18 mouse cellular contexts compared by ENCODE assay signal in genomic region chr11:54929744-54930143, GRCm38 (mm10). TPM values are rescaled to one million over a fixed set of nuclear protein-coding genes. Genes with fewer than 3 reads are reported as not detected.
DNase-seq lines count a peak whose midpoint lies in the region; ATAC-seq and TF ChIP-seq lines count a peak whose summit lies in the region.
"Had no signal": no experiment of that assay in that cellular context is flagged by ENCODE, and none has a peak within 500 bp of the region (broad histone marks: within the 10 kb centered on the region; RNA-seq: fewer than 3 reads in every experiment).

No protein-coding gene starts in this region.

- no peak overlapping the region for H3K4me3 ChIP-seq in intestine, postnatal 0 days (ENCODE audit: low read depth, low read length)
- H3K4me3 ChIP-seq in intestine, embryonic 16.5 days (ENCODE audit: low read length) = no peak overlapping the region
- H3K4me3 ChIP-seq in lung, embryonic 16.5 days (ENCODE audit: low read length) = no peak overlapping the region
- H3K4me3 ChIP-seq in stomach, embryonic 15.5 days (replicated peaks) = no peak overlapping the region
- H3K4me3 ChIP-seq in stomach, postnatal 0 days (ENCODE audit: low read depth, low read length) = no peak overlapping the region
- H3K4me3 ChIP-seq: embryonic facial prominence, embryonic 13.5 days; embryonic facial prominence, embryonic 15.5 days; erythroblast, embryonic 14.5 days; forebrain, embryonic 10.5 days; forebrain, embryonic 12.5 days had no signal

- H3K27me3 ChIP-seq in intestine, postnatal 0 days (replicated peaks; ENCODE audit: control insufficient read depth, insufficient read depth, low read length) = no peaks in the 10 kb centered on the region
- H3K27me3 ChIP-seq in intestine, embryonic 16.5 days (replicated peaks; ENCODE audit: control insufficient read depth, insufficient read depth, low read length) = no peaks in the 10 kb centered on the region
- no peaks in the 10 kb centered on the region for H3K27me3 ChIP-seq in lung, embryonic 16.5 days (ENCODE audit: control insufficient read depth, insufficient read depth, low read depth, low read length)
- no peaks in the 10 kb centered on the region for H3K27me3 ChIP-seq in stomach, embryonic 15.5 days (replicated peaks)
- H3K27me3 ChIP-seq in stomach, postnatal 0 days (ENCODE audit: control insufficient read depth, insufficient read depth, low read length) = no peaks in the 10 kb centered on the region
- H3K27me3 ChIP-seq: CH12.LX; embryonic facial prominence, embryonic 13.5 days; embryonic facial prominence, embryonic 15.5 days; forebrain, embryonic 12.5 days; Patski had no signal

- peaks cover 90% of the 10 kb centered on the region for H3K36me3 ChIP-seq in intestine, postnatal 0 days (ENCODE audit: control insufficient read depth, insufficient read depth)
- peaks cover 36% of the 10 kb centered on the region for H3K36me3 ChIP-seq in intestine, embryonic 16.5 days (ENCODE audit: control insufficient read depth, insufficient read depth, low read length)
- H3K36me3 ChIP-seq in lung, embryonic 16.5 days (ENCODE audit: control insufficient read depth, insufficient read depth, low read length) = peaks cover 25% of the 10 kb centered on the region
- H3K36me3 ChIP-seq in stomach, embryonic 15.5 days = peaks cover 45% of the 10 kb centered on the region
- H3K36me3 ChIP-seq in stomach, postnatal 0 days (ENCODE audit: control insufficient read depth, insufficient read depth, low read length) = peaks cover 28% of the 10 kb centered on the region

- no peak for ATAC-seq in intestine, postnatal 0 days
- ATAC-seq in intestine, embryonic 16.5 days = no peak
- ATAC-seq in lung, embryonic 16.5 days (ENCODE audit: low read depth) = peak; percentile 18; the same call in 1 of the 2 replicates
- ATAC-seq in stomach, embryonic 15.5 days (ENCODE audit: insufficient read depth, low FRiP score, low read depth) = no peak
- no peak for ATAC-seq in stomach, postnatal 0 days (ENCODE audit: low FRiP score, low TSS enrichment)
- ATAC-seq: CD4-positive, CD25-positive, alpha-beta regulatory T cell, adult 4 months; forebrain, embryonic 14.5 days; forebrain, embryonic 16.5 days; Patski had no signal

- H3K9ac ChIP-seq in intestine, postnatal 0 days (ENCODE audit: low read depth, low read length) = 0 out of 2 replicates have a peak overlapping the region, but pooled peaks have one; percentile 2
- H3K9ac ChIP-seq in intestine, embryonic 16.5 days (ENCODE audit: low read depth, low read length) = no peak overlapping the region
- no peak overlapping the region for H3K9ac ChIP-seq in lung, embryonic 16.5 days (ENCODE audit: low read length)
- peak overlapping the region; percentile 6; the same call in 1 of the 2 replicates for H3K9ac ChIP-seq in stomach, embryonic 15.5 days
- no peak overlapping the region for H3K9ac ChIP-seq in stomach, postnatal 0 days (ENCODE audit: low read length)
- H3K9ac ChIP-seq: embryonic facial prominence, embryonic 13.5 days; embryonic facial prominence, embryonic 15.5 days; forebrain, embryonic 12.5 days had no signal

- no peak for TF ChIP-seq EP300 in stomach, postnatal 0 days (optimal IDR thresholded peaks at IDR 0.05)

- H3K4me1 ChIP-seq in intestine, postnatal 0 days (replicated peaks; ENCODE audit: control insufficient read depth, insufficient read depth, low read length) = no peaks in the 10 kb centered on the region
- H3K4me1 ChIP-seq in intestine, embryonic 16.5 days (ENCODE audit: control insufficient read depth, insufficient read depth, low read length) = no peaks in the 10 kb centered on the region
- no peaks in the 10 kb centered on the region for H3K4me1 ChIP-seq in lung, embryonic 16.5 days (replicated peaks; ENCODE audit: control insufficient read depth, insufficient read depth, low read length)
- H3K4me1 ChIP-seq in stomach, embryonic 15.5 days = no peaks in the 10 kb centered on the region
- H3K4me1 ChIP-seq in stomach, postnatal 0 days (replicated peaks; ENCODE audit: control insufficient read depth, insufficient read depth) = no peaks in the 10 kb centered on the region
- H3K4me1 ChIP-seq: embryonic facial prominence, embryonic 13.5 days; embryonic facial prominence, embryonic 15.5 days; forebrain, embryonic 10.5 days; forebrain, embryonic 12.5 days had no signal

- WGBS in intestine, postnatal 0 days = 87% methylated on average over 8 of the region's 8 CpGs
- WGBS in intestine, embryonic 16.5 days = 89% methylated on average over 8 of the region's 8 CpGs
- 77% methylated on average over 8 of the region's 8 CpGs for WGBS in lung, embryonic 16.5 days
- 89% methylated on average over 8 of the region's 8 CpGs for WGBS in stomach, embryonic 15.5 days
- WGBS in stomach, postnatal 0 days = 88% methylated on average over 8 of the region's 8 CpGs

- no peak for TF ChIP-seq CTCF in intestine, postnatal 0 days (IDR thresholded peaks at IDR 0.05; ENCODE audit: low read depth)
- no peak for TF ChIP-seq CTCF in stomach, postnatal 0 days (IDR thresholded peaks at IDR 0.05; ENCODE audit: low read depth)

- H3K9me3 ChIP-seq in intestine, postnatal 0 days (ENCODE audit: control insufficient read depth) = no peaks in the 10 kb centered on the region
- no peaks in the 10 kb centered on the region for H3K9me3 ChIP-seq in intestine, embryonic 16.5 days (ENCODE audit: control insufficient read depth, low read length)
- H3K9me3 ChIP-seq in lung, embryonic 16.5 days (ENCODE audit: control insufficient read depth, low read length) = no peaks in the 10 kb centered on the region
- H3K9me3 ChIP-seq in stomach, embryonic 15.5 days = no peaks in the 10 kb centered on the region
- no peaks in the 10 kb centered on the region for H3K9me3 ChIP-seq in stomach, postnatal 0 days (ENCODE audit: control insufficient read depth, low read length)
- H3K9me3 ChIP-seq: embryonic facial prominence, embryonic 13.5 days; embryonic facial prominence, embryonic 15.5 days; forebrain, embryonic 10.5 days; forebrain, embryonic 12.5 days; G1E had no signal

- no peak overlapping the region for H3K4me2 ChIP-seq in intestine, postnatal 0 days (replicated peaks; ENCODE audit: low read depth)
- no peak overlapping the region for H3K4me2 ChIP-seq in intestine, embryonic 16.5 days (ENCODE audit: low read depth, low read length)
- H3K4me2 ChIP-seq in lung, embryonic 16.5 days (ENCODE audit: low read depth, low read length) = no peak overlapping the region
- no peak overlapping the region for H3K4me2 ChIP-seq in stomach, embryonic 15.5 days
- no peak overlapping the region for H3K4me2 ChIP-seq in stomach, postnatal 0 days (replicated peaks; ENCODE audit: low read depth)
- H3K4me2 ChIP-seq: embryonic facial prominence, embryonic 13.5 days; embryonic facial prominence, embryonic 15.5 days; forebrain, embryonic 12.5 days had no signal

- H3K27ac ChIP-seq in intestine, postnatal 0 days (ENCODE audit: low read depth, low read length) = peak overlapping the region; percentile 41
- H3K27ac ChIP-seq in intestine, embryonic 16.5 days (ENCODE audit: low read length) = no peak overlapping the region
- no peak overlapping the region for H3K27ac ChIP-seq in lung, embryonic 16.5 days (ENCODE audit: low read length)
- no peak overlapping the region for H3K27ac ChIP-seq in stomach, embryonic 15.5 days
- no peak overlapping the region for H3K27ac ChIP-seq in stomach, postnatal 0 days (replicated peaks)
- H3K27ac ChIP-seq: embryonic facial prominence, embryonic 13.5 days; embryonic facial prominence, embryonic 15.5 days; forebrain, embryonic 10.5 days; forebrain, embryonic 12.5 days had no signal

- DNase-seq in lung, postnatal 10 days = no peak
- DNase-seq in stomach, postnatal 0 days (ENCODE audit: low spot score) = no peak
- DNase-seq: adrenal gland, adult 2 months had no signal

RNA-seq across cellular contexts. Expression of gene Gpx3, which starts 27.5 kb away (rescaled TPM):
- 6,664 and 6,785 TPM in 2 replicates for polyA plus RNA-seq in intestine, postnatal 0 days (2015; fragmentation: Nextera tagmentation; extraction: Ambion mirVana)
- polyA plus RNA-seq in intestine, embryonic 16.5 days (2015; fragmentation: Nextera tagmentation; extraction: Ambion mirVana) = 511 and 784 TPM in 2 replicates
- 181 and 202 TPM in 2 replicates for polyA plus RNA-seq in lung, embryonic 16.5 days (2015; fragmentation: Nextera tagmentation; extraction: Ambion mirVana)
- 164 and 171 TPM in 2 replicates for polyA plus RNA-seq in stomach, embryonic 15.5 days (2015; fragmentation: Nextera tagmentation; extraction: Ambion mirVana)
- 185 and 206 TPM in 2 replicates for polyA plus RNA-seq in stomach, postnatal 0 days (2015; fragmentation: Nextera tagmentation; extraction: Ambion mirVana)
- polyA plus RNA-seq: G1E had no signal

RNA-seq across cellular contexts. Expression of gene Tnip1, which starts 33.0 kb away (rescaled TPM):
- polyA plus RNA-seq in intestine, postnatal 0 days (2015; fragmentation: Nextera tagmentation; extraction: Ambion mirVana) = 29.9 and 30.3 TPM in 2 replicates
- 27.2 and 28.1 TPM in 2 replicates for polyA plus RNA-seq in intestine, embryonic 16.5 days (2015; fragmentation: Nextera tagmentation; extraction: Ambion mirVana)
- 18.7 and 19.2 TPM in 2 replicates for polyA plus RNA-seq in lung, embryonic 16.5 days (2015; fragmentation: Nextera tagmentation; extraction: Ambion mirVana)
- polyA plus RNA-seq in stomach, embryonic 15.5 days (2015; fragmentation: Nextera tagmentation; extraction: Ambion mirVana) = 20.0 and 20.5 TPM in 2 replicates
- polyA plus RNA-seq in stomach, postnatal 0 days (2015; fragmentation: Nextera tagmentation; extraction: Ambion mirVana) = 14.7 and 15.5 TPM in 2 replicates

Comparison
In these comparisons a context has a peak if more than half of its experiments do, and no peak if none do; other contexts are left out.
1. H3K9ac ChIP-seq: peak in intestine, postnatal 0 days (single experiment) and stomach, embryonic 15.5 days (single experiment); none in intestine, embryonic 16.5 days (single experiment), lung, embryonic 16.5 days (single experiment) and stomach, postnatal 0 days (single experiment).